Mouse (Mus musculus): ENCODE measurements at regions not wholly inside any gene's neighbourhood (a gene's known extent, or its start where the extent isn't known, plus 50 kb on each side); places are given as distances from the start of the nearest gene placed in this dataset.
A peak's percentile ranks its signal among the peaks of the same experiment; 100 is the strongest.

DNA sequence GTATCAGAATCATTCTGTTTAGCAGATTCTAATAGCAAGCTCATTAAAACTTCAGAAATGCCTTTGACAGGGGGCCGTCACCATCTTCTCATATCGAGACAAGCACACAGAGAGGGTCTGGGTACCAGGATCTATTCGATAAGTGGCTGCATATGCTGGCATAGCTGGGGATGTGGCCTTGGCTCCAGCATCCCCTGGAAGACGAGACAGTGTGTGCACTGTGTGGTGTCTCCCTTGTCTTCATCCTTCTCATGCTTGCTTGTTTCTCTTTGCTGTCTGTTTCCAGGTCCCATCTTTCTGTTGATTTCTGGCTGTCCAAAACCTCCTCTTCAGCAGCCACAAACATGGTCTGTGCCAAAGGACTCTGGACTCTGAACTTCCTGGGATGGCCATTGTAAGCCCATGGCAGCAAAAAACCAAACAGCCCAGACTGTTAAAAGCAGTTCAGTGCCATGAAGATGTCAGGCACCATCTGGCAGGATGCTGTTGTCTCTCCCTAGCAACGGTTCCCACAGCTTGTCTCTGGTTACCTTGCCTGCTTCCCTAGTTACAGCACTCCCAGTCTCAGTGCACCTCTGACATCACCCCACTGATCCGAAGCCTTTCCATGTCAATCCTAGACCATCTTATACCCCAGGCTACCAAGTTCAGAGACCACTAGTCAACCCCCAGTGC, 56.5 kb downstream of the Kctd12 start:
- no peak for DNase-seq (ENCODE audit: low read depth, low spot score)

- DNase-seq (ENCODE audit: low read depth, low spot score) = no peak
Observed at GRCm38 (mm10) chr14:102924674-102925073, 57.8 kb downstream of the Kctd12 start.

- no peak for DNase-seq (ENCODE audit: low read depth, low spot score)
Observed at GRCm38 (mm10) chr14:102922496-102922993, 59.9 kb downstream of the Kctd12 start.

GRCm38 (mm10) chr14:102920415-102920814, 62.0 kb downstream of the Kctd12 start:
- DNase-seq (ENCODE audit: low read depth, low spot score) = no peak

GRCm38 (mm10) chr14:102919261-102919801, 63.1 kb downstream of the Kctd12 start:
- DNase-seq (ENCODE audit: low read depth, low spot score) = no peak

DNA sequence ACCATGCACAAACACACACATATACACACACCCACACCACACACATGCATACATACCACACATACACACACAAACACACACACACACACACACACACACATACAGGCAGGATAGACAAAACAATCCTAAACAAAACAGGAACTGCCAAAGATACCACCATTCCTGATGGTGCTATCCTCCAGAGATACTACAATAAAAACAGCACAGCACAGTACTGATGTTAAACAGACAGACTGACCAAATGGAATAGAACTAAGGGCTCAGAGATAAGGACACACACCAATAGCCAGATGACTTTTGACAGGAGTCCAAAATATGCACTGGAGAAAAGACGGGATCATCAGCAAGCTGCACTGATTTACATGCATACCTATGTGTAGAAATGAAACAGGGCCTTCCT, 64.5 kb downstream of the Kctd12 start:
- DNase-seq (ENCODE audit: low read depth, low spot score) = no peak

DNA sequence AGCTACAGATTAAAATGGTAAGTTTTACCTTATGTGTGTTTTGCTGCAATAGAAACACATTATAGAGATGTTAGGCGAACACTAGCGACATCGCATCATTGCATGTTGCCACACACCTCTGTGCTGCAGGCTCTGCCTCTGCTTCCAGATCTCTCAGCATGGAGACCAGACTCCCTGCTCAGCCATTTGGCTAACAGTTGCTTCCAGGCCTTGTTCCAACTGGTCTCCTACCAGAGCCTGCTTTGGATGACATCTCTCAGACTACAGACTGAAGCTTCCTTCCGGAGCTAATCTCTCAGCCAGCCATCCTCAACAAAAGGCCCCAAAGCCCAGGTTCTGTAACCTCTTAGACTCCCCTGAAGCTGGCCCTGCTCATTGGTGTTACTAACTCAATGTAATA, 66.5 kb downstream of the Kctd12 start:
- DNase-seq (ENCODE audit: low read depth, low spot score) = no peak

GRCm38 (mm10) chr14:102911582-102911981, 70.9 kb downstream of the Kctd12 start:
- DNase-seq (ENCODE audit: low read depth, low spot score) = no peak

DNA sequence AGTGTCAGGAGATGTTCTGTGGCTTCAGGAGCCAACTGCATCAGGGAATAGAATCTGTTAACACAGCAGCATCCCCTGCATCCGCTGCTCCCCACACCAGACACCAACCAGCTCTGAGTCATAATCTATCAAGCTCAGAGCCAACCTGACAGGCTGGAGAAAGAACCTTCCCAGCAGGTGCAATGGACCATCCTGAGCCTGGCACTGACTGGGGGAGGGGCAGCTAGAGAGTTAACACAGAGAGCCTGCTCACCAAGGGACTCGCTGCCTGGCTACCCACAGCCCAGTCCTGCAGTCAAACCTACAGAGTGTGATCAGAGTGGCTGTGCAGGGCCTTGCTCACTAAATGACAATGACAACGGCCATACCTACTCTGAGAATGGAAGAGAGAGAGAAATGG, 73.4 kb downstream of the Kctd12 start:
- DNase-seq (ENCODE audit: low read depth, low spot score) = no peak

- DNase-seq (ENCODE audit: low read depth, low spot score) = no peak
Observed at GRCm38 (mm10) chr14:102907411-102908103, 74.9 kb downstream of the Kctd12 start.

- no peak for DNase-seq (ENCODE audit: low read depth, low spot score)
Observed at GRCm38 (mm10) chr14:102906826-102907225, 75.6 kb downstream of the Kctd12 start.

DNA sequence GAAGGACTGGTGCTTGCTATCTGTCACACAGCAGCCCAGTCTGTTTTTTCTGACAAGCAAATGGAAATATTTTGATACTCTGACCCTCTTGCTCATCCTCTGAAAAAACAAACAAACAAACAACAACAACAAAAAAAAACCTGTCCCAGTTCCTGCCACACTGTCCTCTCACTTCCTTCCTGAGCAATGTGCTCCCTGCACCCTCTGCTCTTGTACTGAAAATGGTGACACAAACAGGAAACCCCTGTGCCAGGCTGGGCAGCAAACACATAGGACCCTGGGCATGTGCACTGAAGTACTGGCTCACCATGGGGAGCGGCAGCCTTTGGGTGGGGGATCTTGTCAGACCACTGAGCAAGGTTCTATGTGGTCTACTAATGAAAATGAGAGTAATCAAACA, 76.2 kb downstream of the Kctd12 start:
- no peak for DNase-seq (ENCODE audit: low read depth, low spot score)

- DNase-seq (ENCODE audit: low read depth, low spot score) = peak; percentile 81
Observed at GRCm38 (mm10) chr14:102902906-102903305, 79.5 kb downstream of the Kctd12 start.

GRCm38 (mm10) chr14:102902236-102902635, 80.2 kb downstream of the Kctd12 start:
- DNase-seq (ENCODE audit: low read depth, low spot score) = no peak

- no peak for DNase-seq (ENCODE audit: low read depth, low spot score)
Observed at GRCm38 (mm10) chr14:102898445-102898844, 84.0 kb downstream of the Kctd12 start.

DNA sequence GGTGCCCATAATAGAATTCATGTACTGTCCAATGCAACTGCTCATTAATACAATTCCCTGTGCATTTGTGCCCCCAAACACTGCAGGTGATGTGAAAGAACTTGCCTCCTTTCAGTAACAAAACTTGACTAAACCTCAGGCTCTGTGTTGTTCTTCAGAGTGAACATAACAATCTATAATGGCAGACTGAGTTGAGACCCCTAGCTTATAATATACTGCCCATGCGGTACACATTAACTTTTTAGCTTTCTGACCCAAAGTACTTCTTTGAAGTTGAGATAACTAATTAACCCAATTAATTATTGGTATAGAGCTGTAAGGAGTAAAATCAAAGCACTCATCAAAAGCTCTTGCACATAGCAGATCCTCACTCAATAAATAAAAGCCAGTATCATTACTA, 85.4 kb downstream of the Kctd12 start:
- no peak for DNase-seq (ENCODE audit: low read depth, low spot score)

GRCm38 (mm10) chr14:102896527-102896926, 85.9 kb downstream of the Kctd12 start:
- DNase-seq (ENCODE audit: low read depth, low spot score) = no peak

DNA sequence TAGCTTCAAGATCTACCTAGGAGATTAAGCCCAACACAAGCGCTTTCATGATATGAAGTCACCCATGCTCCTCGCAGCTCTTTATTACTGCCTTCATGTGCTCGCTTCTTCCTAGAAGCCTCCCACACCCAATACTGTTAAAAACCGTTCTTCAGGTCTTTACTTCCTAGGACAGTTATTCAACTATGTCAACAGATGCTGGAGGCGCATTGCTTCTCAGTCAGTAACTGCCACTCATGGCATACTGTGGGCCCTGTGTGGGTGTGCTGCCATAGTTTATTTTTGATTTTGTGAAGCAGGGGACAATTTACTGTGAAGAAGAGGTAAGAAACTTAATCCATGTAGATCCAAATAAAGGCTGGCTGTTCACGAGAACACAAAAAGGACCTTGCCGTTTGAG, 89.2 kb downstream of the Kctd12 start:
- DNase-seq (ENCODE audit: low read depth, low spot score) = no peak

DNA sequence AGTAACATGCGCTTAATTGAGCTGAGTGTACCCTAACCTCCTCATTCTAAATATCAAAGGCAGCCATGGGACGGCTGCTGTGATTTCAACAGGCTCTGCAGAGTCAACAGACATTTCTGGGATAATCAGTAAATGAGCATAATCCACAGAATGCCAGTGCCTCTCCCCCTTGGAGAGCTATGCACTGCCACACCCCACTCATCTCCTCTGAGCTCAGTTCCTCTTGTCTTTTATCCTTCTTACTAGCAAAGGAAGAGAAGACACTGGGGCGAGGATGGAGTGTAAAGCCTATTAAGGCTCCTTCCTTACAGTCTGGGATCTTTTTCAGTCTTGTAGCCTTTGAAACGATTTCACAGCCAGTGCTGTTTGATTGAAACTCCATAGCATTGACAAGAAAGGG, 90.9 kb downstream of the Kctd12 start:
- no peak for DNase-seq (ENCODE audit: low read depth, low spot score)

DNA sequence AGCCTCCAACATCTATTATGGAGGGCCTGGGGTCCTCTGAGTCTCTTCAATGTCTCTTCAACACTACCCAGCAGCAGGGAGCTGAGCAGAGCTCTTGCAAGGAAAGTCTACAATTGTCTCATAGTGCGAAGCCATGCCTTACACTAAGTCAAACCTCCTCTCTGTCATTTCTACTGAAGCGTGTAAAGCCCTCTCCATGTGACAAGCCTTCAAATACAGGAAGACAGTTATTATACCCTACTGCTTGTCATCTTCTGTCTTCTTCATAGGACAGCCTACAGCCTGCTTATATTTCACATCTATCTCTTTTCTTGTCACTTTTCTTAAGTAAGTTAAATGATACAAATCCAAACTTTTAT, 97.2 kb downstream of the Kctd12 start:
- no peak for DNase-seq (ENCODE audit: low read depth, low spot score)

GRCm38 (mm10) chr14:102884539-102885239, 97.7 kb downstream of the Kctd12 start:
- DNase-seq (ENCODE audit: low read depth, low spot score) = no peak

DNA sequence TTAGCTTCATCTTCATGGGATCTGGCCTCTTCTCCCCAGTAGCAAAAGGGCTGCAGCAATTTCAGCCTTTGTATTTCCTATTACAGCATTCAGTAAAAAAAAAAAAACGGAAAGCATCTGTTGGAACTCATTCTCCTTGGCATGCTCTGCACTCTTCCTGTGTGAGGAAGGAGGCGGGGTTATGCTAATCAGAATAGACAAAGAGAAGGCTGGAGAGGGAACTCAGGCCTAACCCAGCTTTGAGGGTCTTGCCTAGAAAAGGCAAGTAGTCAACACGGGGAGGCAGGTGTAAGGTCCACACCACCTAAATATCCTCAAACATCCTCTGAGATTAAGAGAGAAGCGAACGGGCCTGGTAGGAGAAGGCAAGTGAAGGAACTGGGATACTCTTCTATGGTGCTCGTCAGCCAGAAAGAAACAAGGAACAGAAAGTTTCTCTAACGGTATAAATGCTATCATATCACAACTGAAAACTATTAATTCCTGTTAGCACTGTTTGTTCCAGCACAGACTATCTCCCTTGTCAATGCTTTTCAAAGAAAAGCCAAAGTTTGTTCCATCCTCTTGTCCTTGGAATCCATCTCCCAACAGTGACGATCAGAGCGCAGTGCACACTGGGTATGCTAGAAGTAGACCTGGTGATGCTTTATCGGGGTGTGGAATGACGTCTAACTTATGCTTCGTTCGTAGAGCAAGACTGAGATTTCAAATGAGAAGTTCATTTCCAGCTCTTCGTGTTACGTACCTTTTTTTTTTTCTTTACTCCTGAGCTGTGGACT, 98.9 kb downstream of the Kctd12 start:
- no peak for DNase-seq (ENCODE audit: low read depth, low spot score)
